Mouse (Mus musculus) lung, postnatal 14 days (tissue): ENCODE data around the gene Mpo.

Experiments used
- DNase-seq: peaks from one replicate; pipeline ENCODE4 v3.0.0; 2021

Mpo gene

GRCm38 (mm10) chr11:87793460-87793859 is at the start of gene Mpo:
Gene Mpo (plus strand): TSS chr11:87793581.
- no peak for DNase-seq

- no peak for DNase-seq
Observed at GRCm38 (mm10) chr11:87743691-87744090, 49.7 kb upstream of the Mpo start.

- no peak for DNase-seq
Observed at GRCm38 (mm10) chr11:87744964-87745363, 48.4 kb upstream of the Mpo start.

GRCm38 (mm10) chr11:87745632-87746555 is 47.5 kb upstream of the Mpo start:
- DNase-seq, result no peak

- no peak for DNase-seq
Observed at GRCm38 (mm10) chr11:87747312-87747711, 46.1 kb upstream of the Mpo start.

- DNase-seq, result no peak
Observed at GRCm38 (mm10) chr11:87747716-87748115, 45.7 kb upstream of the Mpo start.

- peak; percentile 49 for DNase-seq
Observed at GRCm38 (mm10) chr11:87748132-87749119, 45.0 kb upstream of the Mpo start.

- DNase-seq, result peak; percentile 64
Observed at GRCm38 (mm10) chr11:87749192-87750042, 44.0 kb upstream of the Mpo start.

GRCm38 (mm10) chr11:87750043-87750421 is 43.3 kb upstream of the Mpo start:
- DNase-seq, result no peak

- no peak for DNase-seq
Observed at GRCm38 (mm10) chr11:87750521-87750920, 42.9 kb upstream of the Mpo start.

- DNase-seq, result no peak
Observed at GRCm38 (mm10) chr11:87751031-87751430, 42.4 kb upstream of the Mpo start.

GRCm38 (mm10) chr11:87751491-87751966 is 41.9 kb upstream of the Mpo start:
- DNase-seq, result no peak

- DNase-seq, result no peak
Observed at GRCm38 (mm10) chr11:87752307-87752706, 41.1 kb upstream of the Mpo start.

GRCm38 (mm10) chr11:87753255-87753654 is 40.1 kb upstream of the Mpo start:
- no peak for DNase-seq

- no peak for DNase-seq
Observed at GRCm38 (mm10) chr11:87753891-87754501, 39.4 kb upstream of the Mpo start.

GRCm38 (mm10) chr11:87754603-87755002 is 38.8 kb upstream of the Mpo start:
- no peak for DNase-seq

- peak; percentile 71 for DNase-seq
Observed at GRCm38 (mm10) chr11:87755360-87756017, 37.9 kb upstream of the Mpo start.

GRCm38 (mm10) chr11:87756251-87756820 is 37.0 kb upstream of the Mpo start:
- peak; percentile 46 for DNase-seq

GRCm38 (mm10) chr11:87757001-87757954 is 36.1 kb upstream of the Mpo start:
- no peak for DNase-seq
